Mouse (Mus musculus) T-helper 2 cell (primary cell): ENCODE measurements at regions not wholly inside any gene's neighbourhood (a gene's known extent, or its start where the extent isn't known, plus 50 kb on each side); places are given as distances from the start of the nearest gene placed in this dataset.
"Not testable (repeated sequence)": the region's sequence is repeated elsewhere in the genome, so short reads cannot be mapped to it uniquely, and the experiment has no call there.

Experiments used
- in situ Hi-C: fragments of 300-600 bp; cut with MboI, MseI; formaldehyde crosslinking; loops from one replicate; pipeline ENCODE4 v1.15.1; 2025; ENCODE audit warnings: high pct_unique_total_duplicates

DNA sequence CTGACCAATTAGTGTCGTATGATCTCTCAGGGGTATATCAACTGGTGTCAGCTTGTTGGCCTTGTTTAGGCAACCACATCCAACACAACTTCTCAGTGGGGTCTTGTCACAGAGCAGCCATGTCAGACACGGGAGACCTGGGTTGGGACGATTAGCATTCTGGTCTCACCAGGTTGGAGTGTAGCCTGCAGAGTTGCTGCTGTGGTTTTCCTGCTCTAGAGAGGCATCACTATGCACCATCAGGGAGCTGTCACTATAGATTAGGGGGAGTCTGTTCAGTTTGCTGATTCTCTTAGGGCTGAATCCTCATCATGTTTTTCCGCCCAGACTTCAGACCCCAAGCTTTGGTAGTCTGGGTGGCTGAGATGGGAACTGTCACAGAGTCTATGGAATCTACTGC is 202.7 kb upstream of the Serp2 start:
- in situ Hi-C loops, result no loop called here

- in situ Hi-C loops, result no loop called here
These were observed 201.9 kb upstream of the Serp2 start for GRCm38 (mm10) chr14:76758589-76758988.

GRCm38 (mm10) chr14:76755591-76756376 is 199.1 kb upstream of the Serp2 start:
- in situ Hi-C loops, result no loop called here

- in situ Hi-C loops, result no loop called here
These were observed 197.0 kb upstream of the Serp2 start for GRCm38 (mm10) chr14:76753734-76754133.

GRCm38 (mm10) chr14:76749178-76749577 is 192.5 kb upstream of the Serp2 start:
- in situ Hi-C loops, result no loop called here

- in situ Hi-C loops, result no loop called here
These were observed 192.0 kb upstream of the Serp2 start for GRCm38 (mm10) chr14:76748711-76749110.

DNA sequence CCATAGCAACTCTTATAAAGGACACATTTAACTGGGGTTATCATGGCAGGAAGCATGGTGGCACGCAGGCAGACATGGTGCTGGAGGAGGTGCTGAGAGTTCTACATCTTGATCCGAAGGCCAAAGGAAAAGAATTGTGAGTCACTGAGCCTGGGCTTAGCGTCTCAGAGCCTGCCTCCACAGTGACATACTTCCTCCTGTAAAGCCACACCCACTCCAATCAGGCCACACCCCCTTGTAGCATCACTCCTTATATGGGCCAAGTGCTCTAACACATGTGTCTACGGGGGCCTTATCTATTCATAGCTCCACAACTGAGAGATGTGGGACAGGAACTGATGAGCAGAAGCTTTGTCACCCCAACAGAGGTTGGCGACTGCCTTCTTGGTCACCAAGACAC is 191.1 kb upstream of the Serp2 start:
- in situ Hi-C loops, result no loop called here

GRCm38 (mm10) chr14:76746282-76746681 is 189.6 kb upstream of the Serp2 start:
- in situ Hi-C loops, result no loop called here

DNA sequence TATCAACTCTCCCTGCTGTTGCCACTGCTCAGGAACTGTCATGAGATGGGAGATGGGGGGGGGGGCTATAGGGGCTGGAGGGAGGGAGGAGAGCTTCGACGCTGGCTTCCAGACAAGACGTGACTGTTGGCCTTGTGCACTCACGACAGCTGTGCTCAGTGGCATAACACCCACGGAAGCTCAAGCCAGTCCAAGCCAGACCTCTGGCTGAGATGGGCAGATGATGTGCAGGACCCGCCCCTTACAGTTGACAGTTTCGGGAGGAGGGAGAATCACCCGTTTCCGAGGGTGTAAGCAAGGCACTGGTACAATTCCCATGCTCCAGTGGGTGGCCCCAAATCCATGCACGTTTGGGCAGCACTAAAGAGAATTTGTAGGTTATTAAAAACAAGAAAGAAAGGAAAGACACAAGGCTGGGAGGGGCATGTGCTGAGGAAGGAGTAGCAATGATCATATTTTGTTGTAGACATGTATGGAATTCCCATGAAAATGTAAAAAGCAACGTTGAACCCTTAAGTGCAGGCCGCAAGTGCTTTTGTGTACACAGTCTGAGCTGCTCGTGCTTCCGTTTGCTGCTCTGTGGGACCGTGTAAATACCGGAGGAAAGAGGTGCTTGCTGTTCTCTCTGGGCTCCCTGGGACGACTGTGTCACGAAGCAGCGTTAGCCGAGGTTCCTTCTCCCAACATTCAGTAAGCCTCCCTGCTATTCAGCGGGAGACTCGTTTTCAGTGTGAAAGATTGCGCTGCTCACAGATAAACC is 188.2 kb upstream of the Serp2 start:
- in situ Hi-C loops, result no loop called here

- in situ Hi-C loops, result no loop called here
These were observed 185.6 kb upstream of the Serp2 start for GRCm38 (mm10) chr14:76742297-76742696.

GRCm38 (mm10) chr14:76739836-76740597 is 183.3 kb upstream of the Serp2 start:
- in situ Hi-C loops, result no loop called here

GRCm38 (mm10) chr14:76735997-76736396 is 179.3 kb upstream of the Serp2 start:
- in situ Hi-C loops, result no loop called here

DNA sequence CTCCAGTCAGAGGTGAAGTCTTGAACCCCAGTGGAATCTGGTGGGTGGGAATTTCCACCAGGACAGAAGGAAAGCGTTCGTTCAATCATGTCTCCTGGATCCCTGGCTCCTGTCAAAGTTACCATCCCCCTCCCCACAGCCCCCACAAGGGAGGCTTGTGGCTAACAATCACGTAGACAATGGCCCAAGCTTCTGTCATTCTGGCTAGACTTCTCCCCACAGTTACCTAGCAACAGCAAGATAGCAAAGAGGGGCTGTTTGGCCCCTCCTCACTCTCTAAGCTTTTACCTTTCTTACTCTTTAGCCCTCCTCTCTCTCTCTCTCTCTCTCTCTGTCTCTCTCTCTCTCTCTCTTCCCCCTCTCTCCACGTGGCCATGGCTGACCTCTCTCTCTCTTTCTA is 178.4 kb upstream of the Serp2 start:
- in situ Hi-C loops, result no loop called here

- in situ Hi-C loops, result no loop called here
These were observed 176.7 kb upstream of the Serp2 start for GRCm38 (mm10) chr14:76733258-76733823.

DNA sequence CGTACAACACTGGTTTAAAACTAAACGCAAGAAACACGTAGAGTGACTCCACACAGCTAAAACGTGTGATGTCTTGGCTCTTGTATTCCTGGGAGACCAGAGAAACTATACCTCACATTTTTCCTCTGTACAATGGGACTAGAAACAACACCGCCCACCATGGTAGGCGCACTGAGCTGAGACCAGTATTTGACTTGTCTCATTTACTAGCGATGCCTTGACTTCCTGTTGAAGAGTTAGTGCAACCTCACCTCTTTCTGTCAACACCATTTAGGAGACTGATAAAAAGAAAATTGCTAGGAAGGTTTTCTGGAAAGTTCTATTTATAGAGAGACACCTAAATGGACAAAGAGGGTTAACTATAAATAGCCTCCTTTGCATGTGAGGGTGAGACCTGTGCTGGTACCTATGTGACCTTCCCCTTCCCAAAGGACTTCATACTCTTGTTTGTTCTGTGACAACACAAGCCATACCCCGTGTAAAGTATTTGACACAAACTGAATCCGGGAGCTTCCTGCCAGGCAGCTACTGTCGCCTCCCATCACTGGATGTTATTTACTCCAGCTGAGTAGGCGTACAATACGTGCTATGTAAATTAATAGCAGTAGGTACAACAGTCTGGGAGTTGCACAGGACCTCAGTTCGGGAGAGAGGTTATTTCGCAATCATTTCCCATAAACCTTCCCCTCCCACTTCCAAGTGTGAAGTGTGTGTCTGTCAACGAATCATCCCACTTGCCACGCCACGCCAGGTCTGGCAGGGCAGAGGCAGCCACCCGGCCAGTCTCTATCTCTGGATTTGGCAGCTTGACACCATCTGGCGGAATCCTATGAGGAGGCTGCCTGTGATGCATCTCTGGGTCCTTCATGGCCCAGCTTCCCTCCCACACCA is 174.7 kb upstream of the Serp2 start:
- in situ Hi-C loops, result no loop called here

- in situ Hi-C loops, result no loop called here
These were observed 169.2 kb upstream of the Serp2 start for GRCm38 (mm10) chr14:76725844-76726243.

GRCm38 (mm10) chr14:76725231-76725630 is 168.5 kb upstream of the Serp2 start:
- in situ Hi-C loops, result not testable (repeated sequence)

DNA sequence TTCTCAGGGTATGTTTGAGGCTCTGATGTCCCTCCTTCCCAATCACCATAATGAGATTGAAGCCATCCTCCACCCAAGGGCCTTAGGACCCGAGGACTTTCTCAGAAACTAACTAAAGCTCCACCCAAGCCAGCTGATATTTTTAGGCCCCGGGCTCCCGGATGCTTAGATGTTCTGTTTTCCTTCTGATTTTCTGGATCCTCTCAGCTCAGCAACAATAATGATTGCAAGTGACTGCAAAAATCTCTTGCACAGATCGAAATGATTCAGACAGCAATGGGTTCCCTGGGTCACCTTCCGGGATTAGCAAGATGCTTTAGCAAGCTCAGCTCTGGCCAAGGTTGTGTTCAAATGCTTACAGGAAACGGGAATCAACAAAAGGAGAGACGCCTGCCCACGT is 168.1 kb upstream of the Serp2 start:
- in situ Hi-C loops, result no loop called here

DNA sequence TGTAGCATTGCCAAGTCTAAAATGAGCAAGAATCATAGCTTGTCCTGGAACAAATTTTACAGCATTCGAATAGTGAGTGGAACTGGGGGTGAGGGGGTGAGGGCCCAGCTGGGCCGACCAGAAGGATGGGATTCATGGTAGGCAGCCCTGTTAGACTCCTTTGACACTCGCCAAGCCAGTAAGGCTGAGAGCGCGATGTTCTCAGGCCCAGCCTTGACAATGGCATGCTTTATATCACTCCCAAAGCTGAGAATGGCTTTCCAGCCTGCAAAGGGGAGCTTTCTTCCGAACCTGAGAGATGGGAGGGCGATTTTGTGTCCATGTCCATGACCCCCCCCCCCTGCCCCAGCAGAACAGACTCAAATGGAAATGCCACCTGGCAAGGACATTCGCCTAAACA is 167.7 kb upstream of the Serp2 start:
- in situ Hi-C loops, result no loop called here

- in situ Hi-C loops, result no loop called here
These were observed 166.9 kb upstream of the Serp2 start for GRCm38 (mm10) chr14:76723551-76723950.

DNA sequence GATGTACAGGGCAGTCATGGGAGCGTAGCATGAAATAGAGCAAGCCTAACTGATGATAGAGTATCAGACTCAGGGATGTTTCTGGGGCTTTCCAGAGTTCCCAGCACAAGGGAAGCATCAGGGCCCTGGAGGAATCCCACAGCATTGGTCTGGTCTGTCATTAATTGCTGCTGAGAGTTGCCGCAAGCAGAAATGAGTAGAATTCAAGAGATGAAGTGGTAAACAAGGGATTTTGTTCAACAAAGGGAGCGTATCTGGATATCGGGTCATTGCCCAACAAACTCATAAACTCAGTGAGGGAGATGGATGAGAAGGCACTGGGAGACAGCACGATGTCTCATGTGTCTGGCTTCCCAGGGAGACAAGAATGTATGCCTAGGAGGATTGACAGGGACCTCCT is 165.6 kb upstream of the Serp2 start:
- in situ Hi-C loops, result no loop called here
